Mouse (Mus musculus): ENCODE results near the gene Nelfe. TPM values are rescaled to one million over a fixed set of nuclear protein-coding genes. Genes with fewer than 3 reads are reported as not detected.

Nelfe gene
- total RNA-seq, 2 experiments from 2014 or later: 32.1 to 39.1 TPM

Small RNA genes lying within 50 kb of the gene (microRNA-seq; reads per million reads assigned to microRNA genes)
- gene Mir6970 (2.6 to 3.0 reads per million in 2 experiments), gene Mir6971 (3.1 to 5.8 reads per million in 2 experiments), gene Mir6972 (0 reads per million in 2 experiments)

Other genes starting within 250 kb of the Nelfe start
- gene Rnf5, start 246.7 kb upstream of the Nelfe start, total RNA-seq (2021): 10 to 100 TPM; 81.0 to 85.5 TPM
- 100 to 1,000 TPM; 170 to 172 TPM for gene Agpat1, start 246.1 kb upstream of the Nelfe start, total RNA-seq (2021)
- gene Egfl8, start 234.4 kb upstream of the Nelfe start, total RNA-seq (2021): 1 to 10 TPM; 2.1 to 3.7 TPM
- 10 to 100 TPM; 42.4 to 48.4 TPM for gene Ppt2, start 221.9 kb upstream of the Nelfe start, total RNA-seq (2021)
- 100 to 1,000 TPM; 259 to 330 TPM for gene Prrt1, start 220.9 kb upstream of the Nelfe start, total RNA-seq (2021)
- gene Fkbpl, start 205.6 kb upstream of the Nelfe start, total RNA-seq (2021): 10 to 100 TPM; 14.1 to 14.9 TPM
- 100 to 1,000 TPM in 1 of 2 experiments, 10 to 100 TPM in 1; 97.1 to 102 TPM for gene Atf6b, start 203.2 kb upstream of the Nelfe start, total RNA-seq (2021)
- gene Tnxb, start 179.9 kb upstream of the Nelfe start, total RNA-seq (2021): 1 to 10 TPM; 7.1 to 9.0 TPM
- 10 to 100 TPM; 16.5 to 17.5 TPM for gene C4b, start 106.5 kb upstream of the Nelfe start, total RNA-seq (2021)
- gene Cyp21a1, start 45.8 kb upstream of the Nelfe start, total RNA-seq (2021): under 1 TPM; 0.12 to 0.19 TPM
- 10 to 100 TPM; 57.3 to 59.8 TPM for gene Stk19, start 13.4 kb upstream of the Nelfe start, total RNA-seq (2021)
- 10 to 100 TPM; 36.7 to 37.7 TPM for gene Dxo, start 13.4 kb upstream of the Nelfe start, total RNA-seq (2021)
- gene Skiv2l, start 181 bp upstream of the Nelfe start, total RNA-seq (2021): 10 to 100 TPM; 64.7 to 72.4 TPM
- gene Cfb, start 12.1 kb downstream of the Nelfe start, total RNA-seq (2021): under 1 TPM in 1 of 2 experiments, not detected in 1; 0.17 TPM
- 1 to 10 TPM; 7.3 to 7.7 TPM for gene Zbtb12, start 29.1 kb downstream of the Nelfe start, total RNA-seq (2021)
- not detected for gene Gm20547, start 31.7 kb downstream of the Nelfe start, total RNA-seq (2021)
- 1 to 10 TPM in 1 of 2 experiments, under 1 TPM in 1; 0.86 to 1.9 TPM for gene C2, start 47.9 kb downstream of the Nelfe start, total RNA-seq (2021)
- 100 to 1,000 TPM; 164 to 188 TPM for gene Ehmt2, start 48.1 kb downstream of the Nelfe start, total RNA-seq (2021)
- under 1 TPM; 0.20 to 0.21 TPM for gene Slc44a4, start 64.1 kb downstream of the Nelfe start, total RNA-seq (2021)
- gene Neu1, start 80.9 kb downstream of the Nelfe start, total RNA-seq (2021): 10 to 100 TPM; 37.2 to 37.4 TPM
- gene Hspa1b, start 108.8 kb downstream of the Nelfe start, total RNA-seq (2021): 10 to 100 TPM; 17.0 to 23.5 TPM
- gene Gm20481, start 119.5 kb downstream of the Nelfe start, total RNA-seq (2021): not detected
- gene Hspa1a, start 121.8 kb downstream of the Nelfe start, total RNA-seq (2021): 10 to 100 TPM; 14.9 to 17.9 TPM
- under 1 TPM; 0.22 to 0.31 TPM for gene Hspa1l, start 122.3 kb downstream of the Nelfe start, total RNA-seq (2021)
- 10 to 100 TPM; 18.1 to 19.3 TPM for gene Lsm2, start 131.5 kb downstream of the Nelfe start, total RNA-seq (2021)
- 10 to 100 TPM; 43.7 to 55.6 TPM for gene Vars, start 150.6 kb downstream of the Nelfe start, total RNA-seq (2021)
- gene Vwa7, start 166.2 kb downstream of the Nelfe start, total RNA-seq (2021): under 1 TPM; 0.07 to 0.23 TPM
- 1 to 10 TPM in 1 of 2 experiments, under 1 TPM in 1; 0.64 to 1.1 TPM for gene Sapcd1, start 177.6 kb downstream of the Nelfe start, total RNA-seq (2021)
- gene Msh5, start 196.4 kb downstream of the Nelfe start, total RNA-seq (2021): under 1 TPM; 0.62 to 0.82 TPM
- gene Clic1, start 199.6 kb downstream of the Nelfe start, total RNA-seq (2021): 10 to 100 TPM in 1 of 2 experiments, 1 to 10 TPM in 1; 9.7 to 10.1 TPM
- 10 to 100 TPM; 19.5 to 20.7 TPM for gene Ddah2, start 208.6 kb downstream of the Nelfe start, total RNA-seq (2021)
- not detected for gene Ly6g6c, start 215.0 kb downstream of the Nelfe start, total RNA-seq (2021)
- gene Mpig6b, start 215.8 kb downstream of the Nelfe start, total RNA-seq (2021): not detected
- gene Ly6g6e, start 226.5 kb downstream of the Nelfe start, total RNA-seq (2021): 1 to 10 TPM; 4.1 to 4.3 TPM
- gene Ly6g6d, start 227.7 kb downstream of the Nelfe start, total RNA-seq (2021): 1 to 10 TPM in 1 of 2 experiments, under 1 TPM in 1; 0.80 to 1.2 TPM
- gene Ly6g6f, start 235.2 kb downstream of the Nelfe start, total RNA-seq (2021): not detected
- 10 to 100 TPM; 97.9 to 98.1 TPM for gene Abhd16a, start 238.9 kb downstream of the Nelfe start, total RNA-seq (2021)

Measured in layer of hippocampus, postnatal 25 days (tissue).